Mouse (Mus musculus): ENCODE data around the gene Dcbld2. TPM values are rescaled to one million over a fixed set of nuclear protein-coding genes. Genes with fewer than 3 reads are reported as not detected.

Gene Dcbld2
- total and polyA plus RNA-seq, 3 experiments, result 1.7 to 16.4 (median 7.0) TPM

DNA sequence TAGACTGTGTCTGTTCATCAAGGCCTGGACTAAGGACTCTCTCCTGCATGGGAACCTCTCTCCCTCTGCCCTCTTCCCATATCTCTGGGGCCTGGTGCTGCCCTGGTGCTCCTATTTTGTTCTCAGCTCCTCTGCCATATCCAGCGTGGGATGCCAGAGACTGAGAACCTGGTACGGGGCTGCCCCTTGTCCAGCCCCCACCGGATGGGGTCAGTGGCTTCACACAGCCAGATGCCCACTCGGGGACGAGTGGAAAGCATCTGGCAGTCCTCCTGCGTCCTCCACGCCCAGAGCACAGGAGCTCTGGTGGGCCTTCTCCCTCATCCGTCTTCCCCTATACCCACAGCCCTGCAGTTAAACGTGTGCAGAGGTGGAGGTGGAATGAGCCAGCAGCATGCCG, 52.1 kb downstream of the Dcbld2 start:
- H3K36me3 ChIP-seq (replicated peaks), result peaks cover 67% of the 10 kb centered on the region
- DNase-seq (ENCODE audit: low spot score) (no peak), ATAC-seq (ENCODE audit: extremely low read depth, insufficient number of reproducible peaks, low FRiP score, poor library complexity, severe bottlenecking) (no peak)
- no peak overlapping the region; the same call in 1 of the 2 replicates for H3K4me3 ChIP-seq (ENCODE audit: low read depth, low read length)
- H3K9me3 ChIP-seq (replicated peaks), result 0 out of 2 replicates have a peak, but pooled peaks cover 4% of the 10 kb centered on the region
- H3K4me1 ChIP-seq (ENCODE audit: insufficient read depth, low read depth, low read length), result peaks cover 80% of the 10 kb centered on the region
- no peak for TF ChIP-seq GATA1 (IDR thresholded peaks at IDR 0.05; ENCODE audit: borderline replicate concordance, low read length)
- TF ChIP-seq GATA2 (IDR thresholded peaks at IDR 0.05; ENCODE audit: borderline replicate concordance, low read depth, low read length), result no peak
- no peak for TF ChIP-seq CTCF (IDR thresholded peaks at IDR 0.05; ENCODE audit: low read depth, low read length)
- TF ChIP-seq POLR2AphosphoS5 (IDR thresholded peaks at IDR 0.05; ENCODE audit: insufficient replicate concordance, low read depth, low read length), result no peak; the same call in 1 of the 2 replicates
- TF ChIP-seq TAL1 (conservative IDR thresholded peaks at IDR 0.05; ENCODE audit: low read depth, low read length), result no peak
- no peaks in the 10 kb centered on the region for H3K27me3 ChIP-seq (ENCODE audit: insufficient read depth, low read length)

DNA sequence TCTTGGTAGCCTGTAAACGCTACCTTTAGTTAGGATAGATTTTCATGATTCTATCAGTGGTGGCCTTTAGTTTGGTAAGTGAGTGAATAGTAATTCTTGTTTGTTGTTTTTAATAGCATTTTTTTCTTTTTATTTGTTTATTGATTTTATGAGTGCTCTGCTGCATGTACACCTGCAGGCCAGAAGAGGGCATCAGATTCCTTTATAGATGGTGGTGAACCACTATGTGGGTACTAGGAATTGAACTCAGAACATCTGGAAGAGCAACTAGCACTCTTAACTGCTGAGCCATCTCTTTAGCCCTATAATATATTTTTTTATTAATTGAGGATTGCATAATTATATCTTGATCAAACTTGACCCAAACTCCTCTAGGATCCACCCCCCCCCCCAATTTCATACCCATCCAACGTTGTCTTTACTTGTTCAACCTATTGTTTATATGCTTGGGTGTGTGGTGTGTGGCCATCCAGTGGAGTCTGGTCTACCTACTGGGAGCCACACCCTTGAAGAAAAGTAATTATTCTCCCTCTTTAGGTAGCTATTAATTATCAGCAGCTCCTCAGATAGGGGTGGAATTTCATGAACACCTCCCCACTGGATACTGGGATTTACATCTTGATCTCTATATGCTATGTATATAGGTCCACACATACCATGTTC, 53.7 kb downstream of the Dcbld2 start:
- DNase-seq (ENCODE audit: low spot score), result no peak
- no peak for ATAC-seq (ENCODE audit: extremely low read depth, insufficient number of reproducible peaks, low FRiP score, poor library complexity, severe bottlenecking)
- TF ChIP-seq CTCF (IDR thresholded peaks at IDR 0.05; ENCODE audit: low read depth, low read length), result no peak
- TF ChIP-seq TAL1 (conservative IDR thresholded peaks at IDR 0.05; ENCODE audit: low read depth, low read length), result no peak
- no peak for TF ChIP-seq GATA2 (IDR thresholded peaks at IDR 0.05; ENCODE audit: borderline replicate concordance, low read depth, low read length)
- TF ChIP-seq GATA1 (IDR thresholded peaks at IDR 0.05; ENCODE audit: borderline replicate concordance, low read length), result no peak
- TF ChIP-seq POLR2AphosphoS5 (IDR thresholded peaks at IDR 0.05; ENCODE audit: insufficient replicate concordance, low read depth, low read length), result no peak
- Histone ChIP-seq H3K4me1 (ENCODE audit: insufficient read depth, low read depth, low read length) (peaks cover 82% of the 10 kb centered on the region), H3K9me3 (replicated peaks) (0 out of 2 replicates have a peak, but pooled peaks cover 4% of the 10 kb centered on the region), H3K36me3 (replicated peaks) (peaks cover 81% of the 10 kb centered on the region), H3K4me3 (ENCODE audit: low read depth, low read length) (no peak overlapping the region), H3K27me3 (ENCODE audit: insufficient read depth, low read length) (no peaks in the 10 kb centered on the region)

GRCm38 (mm10) chr16:58462519-58462918, 54.3 kb downstream of the Dcbld2 start:
- no peak for ATAC-seq (ENCODE audit: extremely low read depth, insufficient number of reproducible peaks, low FRiP score, poor library complexity, severe bottlenecking)
- peaks cover 81% of the 10 kb centered on the region for H3K36me3 ChIP-seq (replicated peaks)
- DNase-seq (ENCODE audit: low spot score), result no peak
- TF ChIP-seq POLR2AphosphoS5 (IDR thresholded peaks at IDR 0.05; ENCODE audit: insufficient replicate concordance, low read depth, low read length), result no peak
- no peaks in the 10 kb centered on the region for H3K27me3 ChIP-seq (ENCODE audit: insufficient read depth, low read length)
- H3K9me3 ChIP-seq (replicated peaks), result 0 out of 2 replicates have a peak, but pooled peaks cover 4% of the 10 kb centered on the region
- H3K4me1 ChIP-seq (ENCODE audit: insufficient read depth, low read depth, low read length), result peaks cover 79% of the 10 kb centered on the region
- H3K4me3 ChIP-seq (ENCODE audit: low read depth, low read length), result no peak overlapping the region

DNA sequence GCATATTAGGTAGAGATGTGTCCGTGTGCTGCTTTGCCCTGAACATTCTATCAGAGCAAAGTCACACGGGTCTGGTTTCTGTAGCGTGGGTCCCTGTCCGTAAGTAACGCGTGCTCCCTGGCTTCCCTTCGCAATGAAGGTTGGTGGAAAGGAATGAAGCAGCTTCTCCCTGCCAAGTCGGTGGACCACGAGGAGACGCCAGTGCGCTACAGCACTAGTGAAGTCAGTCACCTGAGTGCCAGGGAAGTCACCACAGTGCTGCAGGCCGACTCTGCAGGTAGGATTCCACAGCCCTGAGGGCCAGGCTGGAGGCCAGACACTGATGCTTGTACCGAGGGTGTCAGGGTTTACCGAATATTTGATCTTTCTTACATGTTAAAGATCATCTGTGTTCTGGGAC, 55.8 kb downstream of the Dcbld2 start:
- peaks cover 83% of the 10 kb centered on the region for H3K36me3 ChIP-seq (replicated peaks)
- peaks cover 72% of the 10 kb centered on the region for H3K4me1 ChIP-seq (ENCODE audit: insufficient read depth, low read depth, low read length)

GRCm38 (mm10) chr16:58465412-58465811, 57.2 kb downstream of the Dcbld2 start:
- no peak for TF ChIP-seq GATA1 (IDR thresholded peaks at IDR 0.05; ENCODE audit: borderline replicate concordance, low read length)
- no peak for TF ChIP-seq CTCF (IDR thresholded peaks at IDR 0.05; ENCODE audit: low read depth, low read length)
- TF ChIP-seq GATA2 (IDR thresholded peaks at IDR 0.05; ENCODE audit: borderline replicate concordance, low read depth, low read length), result no peak
- no peak for TF ChIP-seq POLR2AphosphoS5 (IDR thresholded peaks at IDR 0.05; ENCODE audit: insufficient replicate concordance, low read depth, low read length)
- TF ChIP-seq TAL1 (conservative IDR thresholded peaks at IDR 0.05; ENCODE audit: low read depth, low read length), result no peak
- DNase-seq (ENCODE audit: low spot score) (no peak), ATAC-seq (ENCODE audit: extremely low read depth, insufficient number of reproducible peaks, low FRiP score, poor library complexity, severe bottlenecking) (no peak)
- Histone ChIP-seq H3K4me3 (ENCODE audit: low read depth, low read length) (no peak overlapping the region), H3K9me3 (replicated peaks) (0 out of 2 replicates have a peak, but pooled peaks cover 2% of the 10 kb centered on the region), H3K36me3 (replicated peaks) (peaks cover 86% of the 10 kb centered on the region), H3K4me1 (ENCODE audit: insufficient read depth, low read depth, low read length) (peaks cover 74% of the 10 kb centered on the region), H3K27me3 (ENCODE audit: insufficient read depth, low read length) (no peaks in the 10 kb centered on the region)

More for the DNA sequence above, 55.8 kb downstream of the Dcbld2 start:
- no peak overlapping the region for H3K4me3 ChIP-seq (ENCODE audit: low read depth, low read length)
- TF ChIP-seq POLR2AphosphoS5 (IDR thresholded peaks at IDR 0.05; ENCODE audit: insufficient replicate concordance, low read depth, low read length) (0 out of 2 replicates have a peak, but pooled peaks have one; percentile 63), GATA2 (IDR thresholded peaks at IDR 0.05; ENCODE audit: borderline replicate concordance, low read depth, low read length) (no peak)
- no peaks in the 10 kb centered on the region for H3K27me3 ChIP-seq (ENCODE audit: insufficient read depth, low read length)
- H3K9me3 ChIP-seq (replicated peaks), result 0 out of 2 replicates have a peak, but pooled peaks cover 4% of the 10 kb centered on the region
- no peak for DNase-seq (ENCODE audit: low spot score)
- no peak for ATAC-seq (ENCODE audit: extremely low read depth, insufficient number of reproducible peaks, low FRiP score, poor library complexity, severe bottlenecking)

- ATAC-seq (ENCODE audit: extremely low read depth, insufficient number of reproducible peaks, low FRiP score, poor library complexity, severe bottlenecking), result no peak
- no peak for TF ChIP-seq GATA2 (IDR thresholded peaks at IDR 0.05; ENCODE audit: borderline replicate concordance, low read depth, low read length)
- no peak for TF ChIP-seq POLR2AphosphoS5 (IDR thresholded peaks at IDR 0.05; ENCODE audit: insufficient replicate concordance, low read depth, low read length)
- TF ChIP-seq TAL1 (conservative IDR thresholded peaks at IDR 0.05; ENCODE audit: low read depth, low read length), result no peak
- no peak for TF ChIP-seq CTCF (IDR thresholded peaks at IDR 0.05; ENCODE audit: low read depth, low read length)
- TF ChIP-seq GATA1 (IDR thresholded peaks at IDR 0.05; ENCODE audit: borderline replicate concordance, low read length), result no peak
- no peak overlapping the region for H3K4me3 ChIP-seq (ENCODE audit: low read depth, low read length)
These were observed 61.8 kb downstream of the Dcbld2 start for GRCm38 (mm10) chr16:58470061-58470460.

More at GRCm38 (mm10) chr16:58470061-58470460, 61.8 kb downstream of the Dcbld2 start:
- Histone ChIP-seq H3K9me3 (replicated peaks) (no peaks in the 10 kb centered on the region), H3K36me3 (replicated peaks) (peaks cover 89% of the 10 kb centered on the region), H3K27me3 (ENCODE audit: insufficient read depth, low read length) (no peaks in the 10 kb centered on the region), H3K4me1 (ENCODE audit: insufficient read depth, low read depth, low read length) (peaks cover 73% of the 10 kb centered on the region)
- DNase-seq (ENCODE audit: low spot score), result no peak

All from G1E (cell line).